Mouse (Mus musculus): ENCODE data around the gene Cckar.
"Not testable (repeated sequence)": the region's sequence is repeated elsewhere in the genome, so short reads cannot be mapped to it uniquely, and the experiment has no call there.

The Cckar gene

GRCm38 (mm10) chr5:53673493-53674150, 33.9 kb downstream of the Cckar start:
- DNase-seq (ENCODE audit: low read depth, low spot score): not testable (repeated sequence)

GRCm38 (mm10) chr5:53672352-53672751, 35.2 kb downstream of the Cckar start:
- DNase-seq (ENCODE audit: low read depth, low spot score): peak; percentile 92

- DNase-seq (ENCODE audit: low read depth, low spot score): no peak
Measured at GRCm38 (mm10) chr5:53671507-53671906, 36.0 kb downstream of the Cckar start.

DNA sequence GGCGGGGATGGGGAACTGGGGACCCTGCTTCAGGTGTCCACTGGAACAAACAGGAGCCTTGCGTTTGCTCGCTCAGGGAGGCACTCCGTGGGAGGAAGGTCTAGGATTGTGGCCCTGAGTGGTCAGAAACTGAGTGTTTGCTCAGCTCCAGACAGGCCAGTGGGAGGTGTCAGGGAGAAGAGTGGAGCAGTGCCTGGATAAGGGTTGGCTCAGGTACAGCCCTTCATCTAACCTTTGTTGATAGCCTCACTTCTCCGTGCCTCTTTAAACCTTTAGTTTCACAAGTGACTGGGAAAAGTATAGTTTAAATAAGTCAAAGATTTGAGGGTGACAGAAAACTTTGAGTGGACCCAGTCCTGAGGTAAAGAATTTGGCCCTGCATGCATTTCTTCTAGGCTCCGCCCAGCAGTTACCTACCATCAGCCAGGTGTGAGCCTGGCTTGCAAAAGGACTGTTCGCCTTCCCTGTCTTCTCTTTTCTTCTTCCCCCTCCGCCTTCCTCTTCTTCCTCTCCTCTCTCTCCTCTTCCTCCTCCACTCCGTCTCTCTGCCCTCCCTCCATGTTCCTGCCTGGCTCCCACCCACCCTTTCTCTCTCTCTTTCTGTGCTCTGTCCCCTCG, 37.1 kb downstream of the Cckar start:
- DNase-seq (ENCODE audit: low read depth, low spot score): no peak

DNA sequence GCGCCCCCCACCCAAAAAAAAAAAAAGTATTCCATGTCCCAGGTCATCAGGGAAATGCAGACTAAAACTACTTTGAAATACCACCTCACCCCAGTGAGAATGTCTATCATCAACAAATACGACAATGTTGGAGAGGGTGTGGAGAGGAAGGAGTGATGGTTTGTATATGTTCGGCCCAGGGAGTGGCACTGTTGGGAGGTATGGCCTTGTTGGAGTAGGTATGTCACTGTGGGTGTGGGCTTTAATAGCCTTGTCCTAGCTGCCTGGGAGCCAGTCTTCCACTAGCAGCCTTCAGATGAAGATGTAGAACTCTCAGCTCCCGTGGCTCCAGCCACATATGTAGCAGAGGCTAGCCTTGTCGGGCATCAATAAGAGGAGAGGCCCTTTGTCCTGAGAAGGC, 39.5 kb downstream of the Cckar start:
- DNase-seq (ENCODE audit: low read depth, low spot score): no peak

- DNase-seq (ENCODE audit: low read depth, low spot score): no peak
Measured at GRCm38 (mm10) chr5:53663665-53664064, 43.8 kb downstream of the Cckar start.

GRCm38 (mm10) chr5:53662413-53662812, 45.1 kb downstream of the Cckar start:
- DNase-seq (ENCODE audit: low read depth, low spot score): peak; percentile 38

GRCm38 (mm10) chr5:53661508-53661907, 46.0 kb downstream of the Cckar start:
- no peak for DNase-seq (ENCODE audit: low read depth, low spot score)

- peak; percentile 71 for DNase-seq (ENCODE audit: low read depth, low spot score)
Measured at GRCm38 (mm10) chr5:53657925-53658324, 49.6 kb downstream of the Cckar start.

GRCm38 (mm10) chr5:53656596-53656995, 50.9 kb downstream of the Cckar start:
- no peak for DNase-seq (ENCODE audit: low read depth, low spot score)
